Comparison of ENCODE assay signal across 8 mouse cellular contexts in the genomic region with DNA sequence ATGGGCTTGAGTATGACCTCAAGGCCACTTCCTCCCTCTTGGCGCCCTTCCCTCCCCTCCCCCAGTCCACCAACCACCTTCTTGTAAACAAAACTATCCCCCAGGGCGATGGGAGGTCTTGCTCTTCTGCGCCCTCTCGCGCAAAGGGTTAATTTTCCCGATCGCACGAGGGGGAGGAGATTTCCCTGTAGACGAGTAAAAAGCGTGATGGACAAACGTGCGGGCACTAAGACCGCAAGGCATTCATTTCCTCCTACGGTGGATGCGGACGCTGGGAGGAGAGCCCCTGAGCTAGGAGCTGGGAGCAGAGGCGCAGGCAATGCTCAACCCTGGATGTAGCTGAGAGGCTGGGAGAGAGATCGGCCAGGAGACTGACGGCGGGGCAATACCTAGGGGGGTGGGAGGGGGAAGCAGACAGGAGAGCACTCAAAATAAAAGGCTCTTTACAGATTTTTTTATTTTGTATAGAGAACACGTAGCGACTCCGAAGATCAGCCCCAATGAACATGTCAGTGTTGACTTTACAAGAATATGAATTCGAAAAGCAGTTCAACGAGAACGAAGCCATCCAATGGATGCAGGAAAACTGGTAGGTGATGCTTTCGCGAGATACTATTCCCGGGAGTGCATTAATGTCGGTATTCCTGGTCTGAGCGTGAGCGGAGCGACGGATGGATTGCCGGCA. TPM values are rescaled to one million over a fixed set of nuclear protein-coding genes. Genes with fewer than 3 reads are reported as not detected.
DNase-seq lines count a peak whose midpoint lies in the region; ATAC-seq and TF ChIP-seq lines count a peak whose summit lies in the region.

Gene Elovl6, plus strand, starts transcription at position 176 of the 685 bp plus-strand sequence.

- peak within 1 kb of the TSS; percentile 97 for H3K27ac ChIP-seq in embryonic facial prominence, embryonic 14.5 days (replicated peaks; ENCODE audit: low read depth, low read length)
- H3K27ac ChIP-seq in heart, embryonic 15.5 days: peak within 1 kb of the TSS; percentile 94
- peak within 1 kb of the TSS; percentile 82 for H3K27ac ChIP-seq in liver, embryonic 15.5 days (replicated peaks)
- peak within 1 kb of the TSS; percentile 94 for H3K27ac ChIP-seq in neural tube, embryonic 12.5 days

- peaks cover 18% of the 10 kb centered on the region for H3K4me1 ChIP-seq in embryonic facial prominence, embryonic 14.5 days (ENCODE audit: control insufficient read depth, insufficient read depth, low read length)
- H3K4me1 ChIP-seq in heart, embryonic 15.5 days (replicated peaks): peaks cover 26% of the 10 kb centered on the region
- H3K4me1 ChIP-seq in liver, embryonic 15.5 days (replicated peaks): peaks cover 49% of the 10 kb centered on the region
- peaks cover 29% of the 10 kb centered on the region for H3K4me1 ChIP-seq in neural tube, embryonic 12.5 days

- H3K9ac ChIP-seq in embryonic facial prominence, embryonic 14.5 days (ENCODE audit: low read depth, low read length): peak within 1 kb of the TSS; percentile 98
- H3K9ac ChIP-seq in heart, embryonic 15.5 days: peak within 1 kb of the TSS; percentile 94
- H3K9ac ChIP-seq in liver, embryonic 15.5 days: peak within 1 kb of the TSS; percentile 82
- peak within 1 kb of the TSS; percentile 98 for H3K9ac ChIP-seq in neural tube, embryonic 12.5 days

- peaks cover 24% of the 10 kb centered on the region for H3K79me3 ChIP-seq in C2C12 (ENCODE audit: low read depth)

- peak within 1 kb of the TSS; percentile 67 for H3K4me2 ChIP-seq in embryonic facial prominence, embryonic 14.5 days (ENCODE audit: low read depth, low read length)
- peak within 1 kb of the TSS; percentile 92 for H3K4me2 ChIP-seq in heart, embryonic 15.5 days
- peak within 1 kb of the TSS; percentile 90 for H3K4me2 ChIP-seq in liver, embryonic 15.5 days
- peak within 1 kb of the TSS; percentile 71 for H3K4me2 ChIP-seq in neural tube, embryonic 12.5 days (replicated peaks)

- ATAC-seq in embryonic facial prominence, embryonic 14.5 days (ENCODE audit: low read depth): peak; percentile 58
- 0 out of 2 replicates have a peak, but pooled peaks have one; percentile 25 for ATAC-seq in heart, embryonic 15.5 days (replicated peaks; ENCODE audit: insufficient number of reproducible peaks, insufficient read depth, low FRiP score, low read depth)
- peak; percentile 32 for ATAC-seq in liver, embryonic 15.5 days (ENCODE audit: insufficient read depth)
- ATAC-seq in neural tube, embryonic 12.5 days (ENCODE audit: low FRiP score, low read depth): peak; percentile 68

- H3K36me3 ChIP-seq in C2C12 (ENCODE audit: control insufficient read depth, insufficient read depth): no peaks in the 10 kb centered on the region
- no peaks in the 10 kb centered on the region for H3K36me3 ChIP-seq in embryonic facial prominence, embryonic 14.5 days (ENCODE audit: control insufficient read depth, insufficient read depth, low read length)
- H3K36me3 ChIP-seq in heart, embryonic 15.5 days: no peaks in the 10 kb centered on the region
- H3K36me3 ChIP-seq in liver, embryonic 15.5 days (replicated peaks): no peaks in the 10 kb centered on the region
- H3K36me3 ChIP-seq in neural tube, embryonic 12.5 days: no peaks in the 10 kb centered on the region

- WGBS in embryonic facial prominence, embryonic 14.5 days: under 1% methylated on average over 35 of the region's 35 CpGs
- under 1% methylated on average over 35 of the region's 35 CpGs for WGBS in heart, embryonic 15.5 days
- WGBS in liver, embryonic 15.5 days (ENCODE audit: insufficient replicate concordance): under 1% methylated on average over 35 of the region's 35 CpGs
- WGBS in neural tube, embryonic 12.5 days: under 1% methylated on average over 35 of the region's 35 CpGs

- peak within 1 kb of the TSS; percentile 92 for H3ac ChIP-seq in C2C12 (ENCODE audit: control insufficient read depth, insufficient read length, low read depth)

- peak; percentile 72 to 77 for DNase-seq in adrenal gland, postnatal 36 days
- DNase-seq in embryonic facial prominence, embryonic 14.5 days (ENCODE audit: low spot score): peak; percentile 93
- DNase-seq in kidney, postnatal 25 days: peak; percentile 71 to 87
- peak; percentile 70 for DNase-seq in testis, postnatal 10 days (ENCODE audit: low spot score)

- H3K4me3 ChIP-seq in C2C12 (ENCODE audit: insufficient read depth, poor library complexity, severe bottlenecking): peak within 1 kb of the TSS; percentile 80
- H3K4me3 ChIP-seq in embryonic facial prominence, embryonic 14.5 days (ENCODE audit: low read depth, low read length): peak within 1 kb of the TSS; percentile 84
- H3K4me3 ChIP-seq in heart, embryonic 15.5 days: peak within 1 kb of the TSS; percentile 79
- H3K4me3 ChIP-seq in liver, embryonic 15.5 days (replicated peaks): peak within 1 kb of the TSS; percentile 78
- H3K4me3 ChIP-seq in neural tube, embryonic 12.5 days: peak within 1 kb of the TSS; percentile 84

- H3K79me2 ChIP-seq in C2C12 (ENCODE audit: control insufficient read depth, insufficient read depth): peaks cover 44% of the 10 kb centered on the region

- H3K27me3 ChIP-seq in C2C12 (ENCODE audit: control insufficient read depth, insufficient read depth, insufficient read length): no peaks in the 10 kb centered on the region
- H3K27me3 ChIP-seq in embryonic facial prominence, embryonic 14.5 days (replicated peaks; ENCODE audit: control insufficient read depth, insufficient read depth, low read length): no peaks in the 10 kb centered on the region
- no peaks in the 10 kb centered on the region for H3K27me3 ChIP-seq in heart, embryonic 15.5 days
- no peaks in the 10 kb centered on the region for H3K27me3 ChIP-seq in liver, embryonic 15.5 days
- no peaks in the 10 kb centered on the region for H3K27me3 ChIP-seq in neural tube, embryonic 12.5 days (replicated peaks)

- 0 out of 2 replicates have a peak, but pooled peaks cover 3% of the 10 kb centered on the region for H3K9me3 ChIP-seq in embryonic facial prominence, embryonic 14.5 days (ENCODE audit: control insufficient read depth, low read length)
- H3K9me3 ChIP-seq in heart, embryonic 15.5 days (replicated peaks): no peaks in the 10 kb centered on the region
- no peaks in the 10 kb centered on the region for H3K9me3 ChIP-seq in liver, embryonic 15.5 days (replicated peaks)
- no peaks in the 10 kb centered on the region for H3K9me3 ChIP-seq in neural tube, embryonic 12.5 days

- no peak for TF ChIP-seq CTCF in C2C12 (IDR thresholded peaks at IDR 0.05; ENCODE audit: control insufficient read depth, insufficient read depth, insufficient read length)

TF ChIP-seq in C2C12, 6 proteins besides CTCF, POLR2A, EP300 and RAD21:
- TF ChIP-seq CEBPB (IDR thresholded peaks at IDR 0.05; ENCODE audit: low read depth): no peak
- TF ChIP-seq MAX (IDR thresholded peaks at IDR 0.05): no peak
- TF ChIP-seq MYOD1 (IDR thresholded peaks at IDR 0.05; ENCODE audit: control insufficient read depth, insufficient read length, low read depth): no peak
- no peak for TF ChIP-seq FOSL1 (IDR thresholded peaks at IDR 0.05; ENCODE audit: insufficient read depth, low read length, poor library complexity, severe bottlenecking)
- no peak for TF ChIP-seq MYOG (IDR thresholded peaks at IDR 0.05; ENCODE audit: control insufficient read depth, extremely low read depth, insufficient read length)

RNA-seq across cellular contexts. Expression of gene Elovl6, which starts in this region (rescaled TPM):
- 8.0 TPM for polyA plus RNA-seq in C2C12 (2012; fragmentation: generic; extraction: Trizol)
- 10 to 100 TPM; 90.1 to 91.1 TPM for total RNA-seq in adrenal gland, postnatal 36 days (2021)
- 25.0 and 26.6 TPM in 2 replicates for polyA plus RNA-seq in embryonic facial prominence, embryonic 14.5 days (2014; fragmentation: Nextera tagmentation; extraction: Ambion mirVana)
- 6.4 and 10.5 TPM in 2 replicates for polyA plus RNA-seq in heart, embryonic 15.5 days (2015; fragmentation: Nextera tagmentation; extraction: Ambion mirVana)
- polyA plus RNA-seq in liver, embryonic 15.5 days (2015; fragmentation: Nextera tagmentation; extraction: Ambion mirVana): 10.3 and 12.0 TPM in 2 replicates
- 31.4 and 33.4 TPM in 2 replicates for polyA plus RNA-seq in neural tube, embryonic 12.5 days (2016; fragmentation: Nextera tagmentation; extraction: Ambion mirVana)

Comparison
In these comparisons a context has a peak if more than half of its experiments do, and no peak if none do; other contexts are left out.
1. Peak in every context shown above with its lines: DNase-seq, ATAC-seq, H3K4me3 ChIP-seq and H3K27ac ChIP-seq.